Mouse (Mus musculus) hematopoietic stem cell, adult 5-6 weeks (primary cell): ENCODE data around the gene Cib4. TPM values are rescaled to one million over a fixed set of nuclear protein-coding genes. Genes with fewer than 3 reads are reported as not detected.

Source experiments
- ATAC-seq, 2 experiments: fragments of 125-278 bp in 1 of 2; replicated peaks in 1 of 2; 2 replicates each; pipeline ENCODE4 v1.8.0; 2016 to 2017; ENCODE audit warnings: inconsistent platforms in 2 of 2, mild to moderate bottlenecking in 2 of 2, moderate number of reproducible peaks in 2 of 2, low read depth in 1 of 2, moderate TSS enrichment in 1 of 2; ENCODE audit not compliant: low FRiP score in 2 of 2, poor library complexity in 2 of 2, severe bottlenecking in 2 of 2, insufficient read depth in 1 of 2, low TSS enrichment in 1 of 2
- total RNA-seq: library from RNA; stranded (forward); fragments of 172-1452, 232-1000 nt; gene quantifications from 2 replicates; pipeline ENCODE4 v1.2.3, GENCODE M21; 2017

The Cib4 gene
- total RNA-seq, 1 experiment from 2014 or later, result not detected

DNA sequence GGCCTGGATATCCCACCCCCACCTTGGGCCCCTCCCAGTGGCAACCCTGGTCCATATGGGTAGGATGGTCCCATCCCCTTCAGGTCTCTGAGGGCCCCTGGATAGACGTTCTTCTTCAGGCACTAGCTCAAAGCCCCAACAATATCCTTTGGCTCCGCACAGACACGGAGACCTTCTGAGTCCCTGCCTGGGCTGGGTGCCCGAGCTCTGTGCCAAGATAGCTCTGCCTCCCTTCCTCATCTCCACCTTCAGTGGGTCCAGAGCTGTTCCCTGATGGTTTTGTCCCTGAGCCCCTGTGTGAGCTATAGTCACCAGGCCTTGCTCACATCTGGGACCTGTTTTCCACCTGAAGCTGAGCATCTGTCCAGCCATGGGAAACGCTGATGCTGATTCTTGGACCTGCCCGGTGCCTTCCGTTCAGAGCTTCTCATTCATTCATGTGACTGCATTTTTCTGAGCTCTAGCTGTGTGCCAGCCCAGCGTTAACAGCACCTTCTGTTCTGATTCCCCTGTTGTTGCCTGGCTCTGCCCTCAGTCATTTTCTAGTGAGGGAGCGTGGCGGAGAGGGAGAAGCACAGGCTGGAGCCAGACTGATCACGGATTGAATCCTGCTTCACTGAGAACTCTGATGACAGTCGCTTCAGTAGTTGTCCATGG lies 32.1 kb upstream of the Cib4 start:
- ATAC-seq, result no peak

GRCm38 (mm10) chr5:30577251-30577650 lies 31.6 kb upstream of the Cib4 start:
- ATAC-seq, result no peak

DNA sequence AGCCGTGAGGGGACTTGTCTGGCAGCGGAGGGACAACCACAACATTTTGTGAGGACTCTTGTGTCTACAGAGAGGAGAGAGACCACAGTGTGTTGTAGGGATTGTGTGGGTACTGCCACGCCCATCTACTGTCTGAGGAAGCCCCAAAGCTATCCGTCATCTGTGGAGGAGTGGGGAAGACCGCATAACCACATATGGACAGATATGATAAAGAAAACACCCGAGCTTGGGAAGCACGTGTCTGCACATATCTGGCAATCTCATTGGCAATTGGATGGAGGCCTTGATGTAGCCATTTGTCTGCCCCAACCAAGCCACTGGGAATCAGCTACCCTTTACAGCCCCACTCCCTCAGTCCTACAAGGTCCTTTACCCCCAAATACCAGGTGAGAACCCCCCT lies 30.6 kb upstream of the Cib4 start:
- no peak for ATAC-seq

DNA sequence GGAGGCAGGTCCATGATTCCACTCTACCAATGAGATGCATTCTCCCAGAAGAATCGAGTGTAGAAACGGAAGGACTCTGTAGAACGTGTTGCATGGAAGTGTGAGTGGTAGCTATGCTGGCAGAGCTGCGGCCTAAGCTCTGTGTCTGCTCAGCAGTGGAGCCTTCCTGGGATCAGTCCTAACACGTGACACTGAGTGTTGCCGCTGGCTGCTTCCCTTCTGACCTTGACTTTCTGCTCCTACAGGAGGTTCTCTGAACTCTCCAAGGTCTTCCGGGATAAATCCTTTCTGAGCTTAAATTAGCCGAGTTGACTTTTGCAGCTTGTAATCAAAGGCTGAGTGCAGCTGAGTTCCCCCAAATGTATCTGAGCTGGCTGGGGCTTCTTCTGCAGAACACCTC lies 28.7 kb upstream of the Cib4 start:
- ATAC-seq, result no peak

- no peak for ATAC-seq
Observed at GRCm38 (mm10) chr5:30571820-30572219, 26.2 kb upstream of the Cib4 start.

DNA sequence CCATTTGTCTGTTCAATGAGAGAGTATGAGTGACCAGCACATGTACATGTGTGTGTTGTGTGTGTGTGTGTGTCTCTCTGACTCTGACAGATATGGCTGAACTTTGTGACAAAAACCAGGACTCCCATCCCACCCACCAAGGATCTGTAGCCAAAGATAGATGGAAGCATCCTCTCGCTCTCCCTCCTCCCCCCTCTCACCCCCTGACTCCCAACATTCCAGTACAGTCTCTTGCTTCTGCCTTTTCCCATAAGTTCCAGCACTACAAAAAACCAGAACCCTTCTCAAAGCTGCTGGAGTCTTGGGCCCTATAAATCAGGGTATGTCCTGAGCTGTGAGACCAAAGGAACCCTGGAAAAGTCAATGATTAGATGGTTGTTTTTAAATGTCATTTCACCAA lies 22.8 kb upstream of the Cib4 start:
- no peak for ATAC-seq

DNA sequence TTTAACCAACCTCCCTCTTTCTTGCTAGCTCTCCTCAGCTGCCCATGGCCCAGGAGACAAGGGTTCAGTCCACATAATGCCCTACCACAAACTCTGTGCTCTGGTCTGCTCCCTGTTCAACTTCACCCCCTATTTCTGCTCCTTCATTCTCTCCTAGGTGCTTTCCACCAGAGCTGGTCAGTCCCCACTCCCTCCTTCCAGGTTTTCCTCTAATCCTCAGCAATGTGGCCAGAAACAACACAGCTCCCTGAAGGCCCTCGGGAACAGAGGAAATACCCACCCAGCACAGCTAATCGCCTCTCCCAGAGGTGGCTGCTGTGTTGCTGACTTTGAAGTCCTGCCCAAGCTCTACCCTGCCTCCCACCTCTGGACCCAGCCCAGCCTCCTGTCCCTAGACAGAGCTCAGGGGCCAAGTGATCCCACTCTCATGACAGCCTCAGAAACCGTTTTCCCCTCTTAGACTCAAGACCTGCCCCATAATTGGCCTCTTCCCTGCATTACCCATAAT lies 14.4 kb upstream of the Cib4 start:
- ATAC-seq, result no peak

DNA sequence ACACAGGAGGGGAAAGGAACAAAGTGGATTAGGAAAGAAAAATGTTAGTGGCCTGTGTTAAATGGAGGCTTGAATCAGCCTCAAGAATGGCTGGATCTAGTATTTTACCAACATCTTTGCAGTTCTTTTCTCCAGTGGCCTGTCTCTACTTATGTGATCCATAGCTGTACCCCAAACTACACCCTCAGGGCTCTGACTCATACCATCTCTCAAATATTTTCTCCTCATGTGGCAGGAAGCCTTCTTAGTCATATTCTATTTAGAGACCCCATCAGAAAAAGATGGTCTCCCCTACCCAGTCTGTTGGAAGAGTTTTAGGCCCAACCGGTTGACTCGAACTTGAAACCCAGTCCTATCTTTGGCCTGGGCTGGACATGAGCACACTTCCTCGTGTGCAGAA lies 13.8 kb upstream of the Cib4 start:
- ATAC-seq, result no peak

- no peak for ATAC-seq
Observed at GRCm38 (mm10) chr5:30556284-30556683, 10.6 kb upstream of the Cib4 start.

DNA sequence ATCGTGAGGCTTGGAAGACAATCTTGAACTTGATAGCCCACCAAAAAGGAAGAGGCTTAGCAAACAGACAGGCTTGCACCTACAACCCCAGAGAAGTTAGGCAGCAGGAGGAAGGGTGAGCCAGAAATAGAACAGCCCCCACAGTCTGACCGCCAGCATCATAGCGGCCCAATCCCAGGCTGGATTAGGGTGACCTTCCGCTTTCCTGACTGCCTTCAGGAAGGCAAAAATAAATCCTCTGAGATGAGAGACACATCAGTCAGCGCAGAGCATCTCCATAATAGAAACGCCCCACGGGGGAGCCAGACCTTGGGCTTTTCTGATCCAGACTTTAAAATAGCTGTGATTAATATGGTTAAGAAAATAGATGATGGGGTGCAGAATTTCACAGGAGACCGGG lies 9.3 kb upstream of the Cib4 start:
- ATAC-seq, result no peak

DNA sequence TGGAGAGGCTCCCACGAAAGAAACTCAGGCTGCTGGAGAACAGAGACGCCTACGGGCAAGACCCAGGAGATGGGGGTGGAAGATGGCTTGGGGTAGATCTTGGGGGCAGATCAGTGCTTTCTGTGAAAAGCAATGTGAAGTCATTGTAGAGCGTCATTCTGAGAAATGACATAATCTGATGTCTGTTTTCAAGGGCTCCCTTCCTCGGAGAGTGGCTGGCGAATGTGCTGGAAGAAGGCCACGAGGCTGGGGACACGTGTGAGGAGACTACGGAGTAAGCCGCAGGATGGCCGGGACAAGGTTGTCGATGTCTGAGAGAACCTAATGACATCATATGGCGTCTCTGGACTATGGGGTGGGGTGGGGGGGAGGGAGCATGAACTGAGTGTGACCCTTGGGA lies 8.3 kb upstream of the Cib4 start:
- ATAC-seq, result no peak

DNA sequence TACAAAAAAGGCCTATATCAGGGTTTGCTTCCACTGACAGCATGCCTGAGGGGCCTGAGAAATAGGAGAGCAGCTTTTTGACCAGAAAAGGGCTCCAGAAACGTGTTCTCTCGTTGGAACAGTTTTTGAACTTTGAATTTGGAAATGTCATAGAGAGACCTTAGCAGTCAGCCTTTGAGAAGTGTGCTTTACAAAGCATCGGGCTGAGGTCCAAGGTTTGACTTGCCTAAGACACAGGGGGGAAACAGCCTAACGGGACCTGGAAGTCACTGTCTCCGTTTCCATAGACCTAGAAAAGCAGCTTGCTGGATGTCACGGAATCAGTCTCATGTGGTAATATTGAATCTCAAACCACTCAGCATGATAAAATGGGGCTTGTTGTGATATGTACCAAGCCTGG lies 6.4 kb upstream of the Cib4 start:
- ATAC-seq, result no peak

DNA sequence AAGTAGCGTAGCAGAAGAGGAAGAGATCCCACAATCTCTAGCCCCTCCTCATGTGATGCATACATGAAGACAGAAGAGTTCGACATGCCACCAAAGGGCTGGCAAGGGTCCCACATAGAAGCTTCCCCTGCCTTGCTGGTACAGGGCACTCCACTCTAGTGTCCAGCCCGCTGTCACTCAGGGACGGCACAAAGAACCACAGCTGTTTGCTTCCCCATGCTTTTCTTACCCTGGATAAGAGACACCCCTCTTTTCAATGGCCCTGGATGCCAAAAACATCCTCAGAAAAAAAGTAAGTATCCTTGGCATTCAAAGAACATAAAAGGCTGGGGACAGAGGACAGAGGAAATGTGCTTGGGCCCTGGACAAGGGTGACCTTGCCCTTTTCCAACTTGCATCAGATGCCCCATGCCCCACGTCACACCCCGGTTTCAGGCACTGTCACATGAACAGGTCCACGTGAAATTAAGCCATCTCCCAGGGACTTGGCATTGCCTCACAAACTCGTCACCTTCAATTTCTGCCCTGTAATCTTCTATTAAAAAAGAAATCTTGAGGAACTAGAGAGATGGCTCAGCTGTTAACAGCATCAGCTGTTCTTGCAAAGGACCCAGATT lies 5.5 kb upstream of the Cib4 start:
- ATAC-seq, result no peak

DNA sequence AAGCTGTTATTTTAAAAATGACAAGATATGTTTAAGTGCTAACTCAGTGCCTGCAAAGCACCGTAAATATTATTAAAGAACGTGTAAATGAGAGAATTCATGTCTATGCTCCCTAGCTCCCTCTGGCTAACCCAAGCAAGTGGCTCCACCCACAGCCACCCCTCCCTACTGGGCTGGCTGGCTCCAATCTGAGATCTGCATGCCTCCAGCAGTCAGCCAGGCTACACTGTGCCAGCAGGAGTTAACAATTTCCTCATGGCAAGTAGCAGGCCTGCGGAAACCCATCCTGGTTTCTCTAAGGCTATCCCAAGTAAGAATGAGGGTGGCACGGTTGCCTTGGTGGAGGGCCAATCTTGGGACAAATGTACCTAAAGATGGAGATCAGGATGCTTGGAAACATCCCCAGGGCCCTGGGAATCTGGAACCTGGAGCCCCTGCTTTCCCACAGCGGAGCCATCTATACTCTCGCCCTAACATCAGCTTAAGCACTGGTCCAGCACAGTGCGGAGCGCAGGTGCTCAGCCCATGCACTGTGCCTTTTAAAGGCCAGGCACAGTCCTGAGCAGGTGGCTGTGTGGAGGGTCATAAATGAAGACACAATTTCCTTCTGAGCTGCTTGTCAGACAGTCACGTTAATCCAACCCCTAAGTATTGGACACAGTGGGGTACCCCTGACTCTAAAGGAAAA lies 4.8 kb upstream of the Cib4 start:
- no peak for ATAC-seq

- no peak for ATAC-seq
Observed at GRCm38 (mm10) chr5:30548681-30549080, 3.0 kb upstream of the Cib4 start.

GRCm38 (mm10) chr5:30536051-30536570 lies 9.5 kb downstream of the Cib4 start:
- no peak for ATAC-seq

DNA sequence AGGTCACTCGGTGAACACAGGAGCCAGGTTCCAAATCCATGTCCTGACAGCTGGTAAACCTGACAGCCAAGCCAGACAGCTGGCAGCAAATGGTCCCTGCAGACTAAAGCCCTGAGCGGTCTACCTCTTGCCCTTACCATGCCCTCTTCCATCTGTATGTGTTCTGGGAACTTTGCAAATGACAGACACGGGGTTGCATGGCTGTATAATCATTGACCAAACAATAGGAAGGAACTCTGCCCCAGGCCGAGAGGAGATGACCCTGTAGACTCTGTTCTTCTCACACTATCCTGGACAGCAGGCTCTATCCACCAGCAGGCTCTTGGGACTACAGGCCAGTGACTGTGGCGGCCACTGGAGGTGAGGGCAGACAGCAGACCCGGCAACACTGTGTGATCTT lies 11.0 kb downstream of the Cib4 start:
- no peak for ATAC-seq

- no peak for ATAC-seq
Observed at GRCm38 (mm10) chr5:30528906-30529305, 16.7 kb downstream of the Cib4 start.
